Mouse (Mus musculus): Measurements from ENCODE around the gene Cox14.

DNA sequence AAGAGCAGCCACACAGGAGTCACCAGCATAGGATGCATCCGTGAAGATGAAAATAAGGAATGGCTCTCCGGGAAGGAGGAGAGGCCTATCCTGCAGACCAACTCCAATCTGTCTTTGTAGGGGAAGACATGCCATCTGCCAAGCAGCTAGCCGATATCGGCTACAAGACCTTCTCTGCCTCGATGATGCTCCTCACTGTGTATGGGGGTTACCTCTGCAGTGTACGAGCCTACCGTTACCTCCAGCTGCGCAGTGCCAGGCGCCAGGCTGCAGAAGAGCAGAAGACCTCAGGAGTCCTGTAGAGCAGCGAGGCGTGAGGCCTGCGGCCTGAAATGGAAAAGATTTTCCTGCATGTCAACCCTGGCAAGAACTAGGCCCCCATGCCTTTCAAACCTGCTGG lies 2.1 kb downstream of the Cox14 start:
- TF ChIP-seq CTCF (IDR thresholded peaks at IDR 0.05; ENCODE audit: control insufficient read depth, insufficient read depth, insufficient read length) (no peak), USF1 (IDR thresholded peaks at IDR 0.05; ENCODE audit: low read depth) (no peak), FOSL1 (IDR thresholded peaks at IDR 0.05; ENCODE audit: insufficient read depth, low read length, poor library complexity, severe bottlenecking) (no peak), MYOG (IDR thresholded peaks at IDR 0.05; ENCODE audit: control insufficient read depth, extremely low read depth, insufficient read length) (no peak), MYOD1 (IDR thresholded peaks at IDR 0.05; ENCODE audit: control insufficient read depth, insufficient read length, low read depth) (no peak), CEBPB (IDR thresholded peaks at IDR 0.05; ENCODE audit: low read depth) (no peak), MAX (IDR thresholded peaks at IDR 0.05) (no peak)

Measured in C2C12 (cell line).